Mouse (Mus musculus) liver, adult 2 months (tissue): ENCODE results near the gene Zfp523. TPM values are rescaled to one million over a fixed set of nuclear protein-coding genes. Genes with fewer than 3 reads are reported as not detected.

ENCODE experiments used
- DNase-seq: peaks from one replicate; pipeline ENCODE4 v3.0.0-alpha.2; 2011; ENCODE audit warnings: low read depth, low spot score; ENCODE audit errors: extremely low read depth
- H3K27ac ChIP-seq: fragments of 200-500 bp; replicated peaks from 2 replicates; pipeline ENCODE4 v1.5.1; 2012; ENCODE audit warnings: low read depth, mild to moderate bottlenecking, control low read depth, inconsistent platforms, low read length; ENCODE audit not compliant: insufficient read depth
- H3K27me3 ChIP-seq: fragments of 200-500 bp; 2 replicates; pipeline ENCODE4 v1.6.1; 2012; ENCODE audit warnings: mild to moderate bottlenecking, moderate library complexity, low read length, inconsistent platforms; ENCODE audit not compliant: control insufficient read depth, insufficient read depth
- H3K36me3 ChIP-seq: fragments of 200-500 bp; 2 replicates; pipeline ENCODE4 v1.6.1; 2012; ENCODE audit warnings: low read length, inconsistent platforms; ENCODE audit not compliant: control insufficient read depth, insufficient read depth
- H3K4me1 ChIP-seq: fragments of 200-500 bp; 2 replicates; pipeline ENCODE4 v1.6.1; 2011; ENCODE audit warnings: low read length; ENCODE audit not compliant: control insufficient read depth, insufficient read depth
- H3K4me3 ChIP-seq: fragments of 200-500 bp; 2 replicates; pipeline ENCODE4 v1.5.1; 2011; ENCODE audit warnings: low read depth, mild to moderate bottlenecking, control low read depth, low read length, moderate library complexity; ENCODE audit not compliant: insufficient read depth
- H3K79me2 ChIP-seq: fragments of 200-500 bp; 2 replicates; pipeline ENCODE4 v1.6.1; 2012; ENCODE audit warnings: inconsistent platforms, mild to moderate bottlenecking, low read length, moderate library complexity; ENCODE audit not compliant: control insufficient read depth, insufficient read depth
- H3K9ac ChIP-seq: fragments of 200-500 bp; 2 replicates; pipeline ENCODE4 v1.6.1; 2012; ENCODE audit warnings: low read depth, mild to moderate bottlenecking, control low read depth, inconsistent platforms, low read length
- CTCF ChIP-seq: fragments of 200-500 bp; IDR thresholded peaks from 2 replicates; pipeline ENCODE4 v1.5.1; 2011; ENCODE audit warnings: low read depth, low read length, control low read depth
- POLR2A ChIP-seq: fragments of 200-500 bp; IDR thresholded peaks from 2 replicates; pipeline ENCODE4 v1.6.1; 2011; ENCODE audit warnings: low read length, control low read depth; ENCODE audit not compliant: insufficient read depth; ENCODE audit errors: extremely low read depth
- WGBS: fragments of 180-500 bp; shearing (Covaris S2); methylation state at CpG from one replicate; pipeline ENCODE4 v1.1.7; 2018; 5-methylcytosine and 5-hydroxymethylcytosine counted together
- polyA plus RNA-seq: library from polyadenylated mRNA; depleted of rRNA; stranded (reverse); fragments of >200 nt; gene quantifications from 2 replicates; pipeline ENCODE4 v1.2.3, GENCODE M21; 2012
- total RNA-seq: library from RNA; depleted of rRNA; stranded (reverse); fragments of >200 nt; gene quantifications from 2 replicates; pipeline ENCODE4 v1.2.3, GENCODE M21; 2014

Gene Zfp523
- total and polyA plus RNA-seq, 2 experiments, result 10.4 to 33.6 TPM

- Histone ChIP-seq H3K27ac (no peak overlapping the region), H3K36me3 (no peaks in the 10 kb centered on the region), H3K9ac (no peak overlapping the region), H3K27me3 (no peaks in the 10 kb centered on the region), H3K4me3 (no peak overlapping the region), H3K4me1 (no peaks in the 10 kb centered on the region), H3K79me2 (no peaks in the 10 kb centered on the region)
- 87% methylated on average over 8 of the region's 8 CpGs for WGBS
- TF ChIP-seq CTCF (no peak), POLR2A (no peak)
- no peak for DNase-seq
Measured at GRCm38 (mm10) chr17:28149734-28150133, 27.2 kb upstream of the Zfp523 start.

GRCm38 (mm10) chr17:28150456-28150855 is 26.5 kb upstream of the Zfp523 start:
- no peak for DNase-seq
- WGBS, result 87% methylated on average over 12 of the region's 12 CpGs
- Histone ChIP-seq H3K27ac (no peak overlapping the region), H3K79me2 (no peaks in the 10 kb centered on the region), H3K36me3 (no peaks in the 10 kb centered on the region), H3K9ac (no peak overlapping the region), H3K4me1 (no peaks in the 10 kb centered on the region), H3K4me3 (no peak overlapping the region), H3K27me3 (no peaks in the 10 kb centered on the region)
- TF ChIP-seq CTCF (no peak), POLR2A (no peak)

GRCm38 (mm10) chr17:28153095-28153494 is 23.8 kb upstream of the Zfp523 start:
- no peak overlapping the region for H3K9ac ChIP-seq
- H3K36me3 ChIP-seq, result no peaks in the 10 kb centered on the region
- no peaks in the 10 kb centered on the region for H3K4me1 ChIP-seq
- H3K79me2 ChIP-seq, result no peaks in the 10 kb centered on the region
- TF ChIP-seq POLR2A (no peak), CTCF (no peak)
- no peak overlapping the region for H3K27ac ChIP-seq
- no peak overlapping the region for H3K4me3 ChIP-seq
- no peak for DNase-seq
- 33% methylated on average over 6 of the region's 6 CpGs for WGBS
- no peaks in the 10 kb centered on the region for H3K27me3 ChIP-seq

GRCm38 (mm10) chr17:28154970-28155369 is 22.0 kb upstream of the Zfp523 start:
- TF ChIP-seq POLR2A, result no peak
- TF ChIP-seq CTCF, result no peak
- no peaks in the 10 kb centered on the region for H3K79me2 ChIP-seq
- H3K4me3 ChIP-seq, result no peak overlapping the region
- no peak for DNase-seq
- no peaks in the 10 kb centered on the region for H3K4me1 ChIP-seq
- no peak overlapping the region for H3K27ac ChIP-seq
- no peaks in the 10 kb centered on the region for H3K36me3 ChIP-seq
- no peaks in the 10 kb centered on the region for H3K27me3 ChIP-seq
- no peak overlapping the region for H3K9ac ChIP-seq
- 81% methylated on average over 8 of the region's 8 CpGs for WGBS

- WGBS, result 57% methylated on average over 10 of the region's 10 CpGs
- H3K9ac ChIP-seq, result no peak overlapping the region
- no peaks in the 10 kb centered on the region for H3K4me1 ChIP-seq
- no peaks in the 10 kb centered on the region for H3K79me2 ChIP-seq
- TF ChIP-seq CTCF, result no peak
- no peak for TF ChIP-seq POLR2A
- no peak for DNase-seq
- H3K4me3 ChIP-seq, result no peak overlapping the region
- no peak overlapping the region for H3K27ac ChIP-seq
- no peaks in the 10 kb centered on the region for H3K27me3 ChIP-seq
- H3K36me3 ChIP-seq, result no peaks in the 10 kb centered on the region
Measured at GRCm38 (mm10) chr17:28160361-28160760, 16.6 kb upstream of the Zfp523 start.

GRCm38 (mm10) chr17:28161310-28161881 is 15.5 kb upstream of the Zfp523 start:
- 52% methylated on average over 11 of the region's 11 CpGs for WGBS
- no peaks in the 10 kb centered on the region for H3K79me2 ChIP-seq
- H3K27ac ChIP-seq, result no peak overlapping the region
- H3K27me3 ChIP-seq, result no peaks in the 10 kb centered on the region
- no peaks in the 10 kb centered on the region for H3K36me3 ChIP-seq
- H3K9ac ChIP-seq, result no peak overlapping the region
- no peaks in the 10 kb centered on the region for H3K4me1 ChIP-seq
- TF ChIP-seq POLR2A (no peak), CTCF (no peak)
- DNase-seq, result no peak
- H3K4me3 ChIP-seq, result no peak overlapping the region

- H3K9ac ChIP-seq, result no peak overlapping the region
- no peaks in the 10 kb centered on the region for H3K27me3 ChIP-seq
- no peak overlapping the region for H3K27ac ChIP-seq
- peak; percentile 26 for DNase-seq
- no peaks in the 10 kb centered on the region for H3K36me3 ChIP-seq
- H3K4me1 ChIP-seq, result no peaks in the 10 kb centered on the region
- H3K4me3 ChIP-seq, result no peak overlapping the region
- no peaks in the 10 kb centered on the region for H3K79me2 ChIP-seq
- WGBS, result 7% methylated on average over 6 of the region's 6 CpGs
- no peak for TF ChIP-seq POLR2A
- peak; percentile 94 for TF ChIP-seq CTCF
Measured at GRCm38 (mm10) chr17:28163666-28164065, 13.3 kb upstream of the Zfp523 start.
